Mouse (Mus musculus): Measurements from ENCODE around the gene Igsf21. TPM values are rescaled to one million over a fixed set of nuclear protein-coding genes. Genes with fewer than 3 reads are reported as not detected.
A peak's percentile ranks its signal among the peaks of the same experiment; 100 is the strongest.

Igsf21 gene
- polyA plus RNA-seq, 1 experiment, result 42.0 TPM

GRCm38 (mm10) chr4:140179576-140179975, 67.0 kb downstream of the Igsf21 start:
- Histone ChIP-seq H3K4me3 (ENCODE audit: insufficient read depth, low read length) (no peak overlapping the region), H3K27ac (ENCODE audit: insufficient read depth, low read length) (no peak overlapping the region), H3K4me1 (ENCODE audit: control insufficient read depth, insufficient read depth, low read length) (no peaks in the 10 kb centered on the region)
- peak; percentile 20; the same call in 1 of the 2 replicates for TF ChIP-seq CTCF (IDR thresholded peaks at IDR 0.05; ENCODE audit: extremely low read depth, insufficient read depth, low read length)
- TF ChIP-seq POLR2A (IDR thresholded peaks at IDR 0.05; ENCODE audit: extremely low read depth, insufficient read depth, low read length), result no peak

GRCm38 (mm10) chr4:140177055-140177454, 69.5 kb downstream of the Igsf21 start:
- TF ChIP-seq POLR2A (IDR thresholded peaks at IDR 0.05; ENCODE audit: extremely low read depth, insufficient read depth, low read length) (no peak), CTCF (IDR thresholded peaks at IDR 0.05; ENCODE audit: extremely low read depth, insufficient read depth, low read length) (no peak)
- Histone ChIP-seq H3K27ac (ENCODE audit: insufficient read depth, low read length) (no peak overlapping the region), H3K4me1 (ENCODE audit: control insufficient read depth, insufficient read depth, low read length) (no peaks in the 10 kb centered on the region), H3K4me3 (ENCODE audit: insufficient read depth, low read length) (no peak overlapping the region)

DNA sequence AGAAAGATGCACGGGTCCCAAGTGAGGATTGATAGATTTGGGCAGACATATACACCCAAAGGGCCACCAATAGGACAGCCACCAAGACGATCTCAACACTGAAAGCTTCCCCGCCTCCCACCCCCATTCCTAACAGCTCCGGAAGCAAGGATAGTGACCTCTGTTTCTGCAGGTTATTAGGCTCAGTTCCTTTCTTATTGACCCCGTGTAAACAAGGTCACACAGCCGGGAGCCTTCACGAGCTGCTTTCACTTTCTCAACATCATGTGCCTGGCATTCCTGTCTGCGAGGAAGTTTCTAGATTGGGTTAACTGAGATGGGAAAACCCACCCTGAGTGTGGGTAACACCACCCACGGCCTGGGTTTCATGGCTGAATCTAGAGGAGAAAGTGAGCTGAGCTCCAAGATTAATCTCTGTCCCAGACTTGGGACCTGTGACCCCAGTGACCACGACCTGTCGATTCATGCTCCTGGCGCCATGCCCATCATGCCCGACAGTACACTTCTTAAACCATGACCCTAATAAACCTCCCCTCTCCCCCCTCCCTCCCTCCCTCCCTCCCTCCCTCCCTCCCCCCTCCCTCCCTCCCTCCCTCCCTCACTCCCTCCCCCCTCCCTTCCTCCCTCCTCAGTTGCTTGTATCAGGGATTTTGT, 72.7 kb downstream of the Igsf21 start:
- Histone ChIP-seq H3K4me3 (ENCODE audit: insufficient read depth, low read length) (no peak overlapping the region), H3K4me1 (ENCODE audit: control insufficient read depth, insufficient read depth, low read length) (no peaks in the 10 kb centered on the region), H3K27ac (ENCODE audit: insufficient read depth, low read length) (no peak overlapping the region)
- no peak for TF ChIP-seq POLR2A (IDR thresholded peaks at IDR 0.05; ENCODE audit: extremely low read depth, insufficient read depth, low read length)
- no peak for TF ChIP-seq CTCF (IDR thresholded peaks at IDR 0.05; ENCODE audit: extremely low read depth, insufficient read depth, low read length)

GRCm38 (mm10) chr4:140173084-140173483, 73.5 kb downstream of the Igsf21 start:
- no peak overlapping the region for H3K27ac ChIP-seq (ENCODE audit: insufficient read depth, low read length)
- H3K4me1 ChIP-seq (ENCODE audit: control insufficient read depth, insufficient read depth, low read length), result no peaks in the 10 kb centered on the region
- no peak overlapping the region for H3K4me3 ChIP-seq (ENCODE audit: insufficient read depth, low read length)
- TF ChIP-seq CTCF (IDR thresholded peaks at IDR 0.05; ENCODE audit: extremely low read depth, insufficient read depth, low read length) (no peak), POLR2A (IDR thresholded peaks at IDR 0.05; ENCODE audit: extremely low read depth, insufficient read depth, low read length) (no peak)

DNA sequence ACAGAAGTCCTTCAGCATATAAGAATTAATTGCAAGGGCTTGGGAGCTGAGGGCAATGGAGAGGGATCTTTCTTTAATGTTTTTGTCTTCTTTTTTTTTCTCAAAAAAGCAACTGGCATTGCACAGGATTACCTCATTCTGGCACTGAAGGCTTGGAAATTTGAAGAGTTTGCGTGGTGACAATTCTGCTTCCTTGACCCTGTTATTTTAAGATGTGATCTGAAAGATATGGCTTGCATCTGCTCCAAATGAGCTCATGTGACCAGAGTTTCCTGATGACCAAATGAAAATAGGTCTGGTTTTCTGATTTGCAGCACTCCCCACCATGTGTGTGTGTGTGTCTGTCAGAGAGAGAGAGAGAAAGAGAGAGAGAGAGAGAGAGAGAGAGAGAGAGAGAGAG, 74.7 kb downstream of the Igsf21 start:
- TF ChIP-seq CTCF (IDR thresholded peaks at IDR 0.05; ENCODE audit: extremely low read depth, insufficient read depth, low read length), result no peak
- H3K4me3 ChIP-seq (ENCODE audit: insufficient read depth, low read length), result no peak overlapping the region

GRCm38 (mm10) chr4:140171189-140171588, 75.4 kb downstream of the Igsf21 start:
- Histone ChIP-seq H3K4me3 (ENCODE audit: insufficient read depth, low read length) (no peak overlapping the region), H3K4me1 (ENCODE audit: control insufficient read depth, insufficient read depth, low read length) (no peaks in the 10 kb centered on the region), H3K27ac (ENCODE audit: insufficient read depth, low read length) (no peak overlapping the region)
- TF ChIP-seq CTCF (IDR thresholded peaks at IDR 0.05; ENCODE audit: extremely low read depth, insufficient read depth, low read length), result no peak
- TF ChIP-seq POLR2A (IDR thresholded peaks at IDR 0.05; ENCODE audit: extremely low read depth, insufficient read depth, low read length), result no peak

More for the DNA sequence above, 74.7 kb downstream of the Igsf21 start:
- H3K4me1 ChIP-seq (ENCODE audit: control insufficient read depth, insufficient read depth, low read length), result no peaks in the 10 kb centered on the region
- H3K27ac ChIP-seq (ENCODE audit: insufficient read depth, low read length), result no peak overlapping the region

DNA sequence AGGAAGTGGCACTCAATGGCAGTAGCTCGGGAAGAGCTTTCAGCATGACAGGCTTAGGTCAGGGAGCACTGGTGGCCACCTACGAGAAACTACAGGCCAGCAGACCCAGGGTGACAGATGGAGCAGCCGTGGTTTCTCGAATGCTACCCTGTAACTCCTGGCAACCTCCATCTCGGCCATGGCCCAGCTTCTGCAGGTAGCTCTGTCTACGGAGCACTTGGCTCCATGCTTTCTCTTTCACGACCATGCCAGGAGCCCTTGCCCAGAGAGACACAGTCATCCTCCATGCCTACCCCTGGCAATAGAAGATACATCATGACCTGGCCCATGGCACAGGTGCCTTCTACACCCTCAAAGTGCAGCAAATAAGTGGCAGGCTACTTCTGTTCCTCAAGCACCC, 80.7 kb downstream of the Igsf21 start:
- no peak overlapping the region for H3K4me3 ChIP-seq (ENCODE audit: insufficient read depth, low read length)
- no peak overlapping the region for H3K27ac ChIP-seq (ENCODE audit: insufficient read depth, low read length)
- TF ChIP-seq POLR2A (IDR thresholded peaks at IDR 0.05; ENCODE audit: extremely low read depth, insufficient read depth, low read length) (no peak), CTCF (IDR thresholded peaks at IDR 0.05; ENCODE audit: extremely low read depth, insufficient read depth, low read length) (no peak)
- H3K4me1 ChIP-seq (ENCODE audit: control insufficient read depth, insufficient read depth, low read length), result no peaks in the 10 kb centered on the region

GRCm38 (mm10) chr4:140164662-140165061, 81.9 kb downstream of the Igsf21 start:
- Histone ChIP-seq H3K4me3 (ENCODE audit: insufficient read depth, low read length) (no peak overlapping the region), H3K4me1 (ENCODE audit: control insufficient read depth, insufficient read depth, low read length) (no peaks in the 10 kb centered on the region), H3K27ac (ENCODE audit: insufficient read depth, low read length) (no peak overlapping the region)
- TF ChIP-seq CTCF (IDR thresholded peaks at IDR 0.05; ENCODE audit: extremely low read depth, insufficient read depth, low read length), result no peak
- TF ChIP-seq POLR2A (IDR thresholded peaks at IDR 0.05; ENCODE audit: extremely low read depth, insufficient read depth, low read length), result no peak

GRCm38 (mm10) chr4:140159617-140160016, 87.0 kb downstream of the Igsf21 start:
- no peak overlapping the region for H3K27ac ChIP-seq (ENCODE audit: insufficient read depth, low read length)
- H3K4me1 ChIP-seq (ENCODE audit: control insufficient read depth, insufficient read depth, low read length), result no peaks in the 10 kb centered on the region
- peak; percentile 27; the same call in 1 of the 2 replicates for TF ChIP-seq CTCF (IDR thresholded peaks at IDR 0.05; ENCODE audit: extremely low read depth, insufficient read depth, low read length)
- no peak for TF ChIP-seq POLR2A (IDR thresholded peaks at IDR 0.05; ENCODE audit: extremely low read depth, insufficient read depth, low read length)
- H3K4me3 ChIP-seq (ENCODE audit: insufficient read depth, low read length), result no peak overlapping the region

DNA sequence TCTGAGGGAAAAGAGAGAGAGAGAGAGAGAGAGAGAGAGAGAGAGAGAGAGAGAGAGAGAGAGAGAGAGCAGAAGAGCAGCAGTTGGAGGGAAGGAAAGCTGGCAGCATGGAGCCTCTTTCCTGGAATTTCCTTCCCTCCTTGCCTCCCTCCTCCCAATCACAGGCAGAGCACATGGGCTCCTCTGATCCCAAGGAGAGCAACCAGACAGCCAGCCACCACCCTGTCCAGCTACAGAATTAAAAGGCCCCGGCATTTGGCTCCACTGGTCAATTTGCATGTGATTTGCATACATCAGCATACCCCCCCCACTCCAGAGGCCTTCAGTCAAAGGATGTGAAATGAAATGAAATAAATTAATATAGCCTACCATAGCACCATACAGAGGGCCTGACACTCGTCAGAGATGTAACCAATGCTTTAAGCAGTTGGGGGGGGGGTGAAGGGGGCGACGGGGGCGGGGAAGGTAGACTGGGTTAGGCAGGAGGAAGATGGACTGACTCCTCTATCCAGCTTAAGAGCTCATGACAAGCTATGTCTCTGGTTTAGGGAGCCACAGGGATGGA, 91.6 kb downstream of the Igsf21 start:
- Histone ChIP-seq H3K4me3 (ENCODE audit: insufficient read depth, low read length) (no peak overlapping the region), H3K27ac (ENCODE audit: insufficient read depth, low read length) (peak overlapping the region; percentile 55; the same call in 1 of the 2 replicates), H3K4me1 (ENCODE audit: control insufficient read depth, insufficient read depth, low read length) (no peaks in the 10 kb centered on the region)
- no peak for TF ChIP-seq POLR2A (IDR thresholded peaks at IDR 0.05; ENCODE audit: extremely low read depth, insufficient read depth, low read length)
- TF ChIP-seq CTCF (IDR thresholded peaks at IDR 0.05; ENCODE audit: extremely low read depth, insufficient read depth, low read length), result no peak

All from cortical plate, adult 2 months (tissue).